Mouse (Mus musculus): Measurements from ENCODE around the gene Rad9a.
A peak's percentile ranks its signal among the peaks of the same experiment; 100 is the strongest.

Gene Rad9a

GRCm38 (mm10) chr19:4217855-4218254 lies 16.4 kb upstream of the Rad9a start:
- DNase-seq = no peak

- peak in 1 of 2 experiments; percentile 38 for DNase-seq
Measured at GRCm38 (mm10) chr19:4217140-4217539, 15.7 kb upstream of the Rad9a start.

- DNase-seq = peak; percentile 36 to 46
Measured at GRCm38 (mm10) chr19:4216041-4216685, 14.7 kb upstream of the Rad9a start.

GRCm38 (mm10) chr19:4215451-4215840 lies 14.0 kb upstream of the Rad9a start:
- no peak for DNase-seq

GRCm38 (mm10) chr19:4214771-4215450 lies 13.4 kb upstream of the Rad9a start:
- DNase-seq = peak; percentile 37 to 47

- peak; percentile 68 to 73 for DNase-seq
Measured at GRCm38 (mm10) chr19:4214071-4214770, 12.8 kb upstream of the Rad9a start, which contains the start of the genes Clcf1 and AC109138.7. Gene Clcf1 (plus strand): TSS chr19:4214238. Gene AC109138.7 (plus strand): TSS chr19:4214357.

GRCm38 (mm10) chr19:4213524-4213974 lies 12.1 kb upstream of the Rad9a start:
- peak in 1 of 2 experiments; percentile 52 for DNase-seq

GRCm38 (mm10) chr19:4211891-4212588 lies 10.6 kb upstream of the Rad9a start:
- no peak for DNase-seq

- DNase-seq = no peak
Measured at GRCm38 (mm10) chr19:4208563-4208962, 7.1 kb upstream of the Rad9a start.

GRCm38 (mm10) chr19:4206971-4207370 lies 5.5 kb upstream of the Rad9a start:
- peak; percentile 76 to 83 for DNase-seq

- no peak for DNase-seq
Measured at GRCm38 (mm10) chr19:4204889-4205288, 3.4 kb upstream of the Rad9a start.

GRCm38 (mm10) chr19:4203604-4204326 lies 2.3 kb upstream of the Rad9a start:
- DNase-seq = no peak

- DNase-seq = no peak
Measured at GRCm38 (mm10) chr19:4203148-4203547, 1.7 kb upstream of the Rad9a start.

GRCm38 (mm10) chr19:4202149-4202548 lies 687 bp upstream of the Rad9a start:
- no peak for DNase-seq

GRCm38 (mm10) chr19:4197180-4197579 lies 4.3 kb downstream of the Rad9a start:
- DNase-seq = no peak

GRCm38 (mm10) chr19:4196548-4196947 lies 4.9 kb downstream of the Rad9a start:
- no peak for DNase-seq

GRCm38 (mm10) chr19:4196048-4196447 lies 5.4 kb downstream of the Rad9a start:
- no peak for DNase-seq

- no peak for DNase-seq
Measured at GRCm38 (mm10) chr19:4194776-4195650, 6.4 kb downstream of the Rad9a start.

GRCm38 (mm10) chr19:4194021-4194724 lies 7.3 kb downstream of the Rad9a start:
- DNase-seq = no peak

- no peak for DNase-seq
Measured at GRCm38 (mm10) chr19:4193129-4193528, 8.3 kb downstream of the Rad9a start.

Measured in lung, adult 18-20 months (tissue).